Mouse (Mus musculus) urinary bladder, postnatal 4 days (tissue): ENCODE measurements at regions not wholly inside any gene's neighbourhood (a gene's known extent, or its start where the extent isn't known, plus 50 kb on each side); places are given as distances from the start of the nearest gene placed in this dataset.

ENCODE experiments used
- DNase-seq, 2 experiments: peaks; one replicate each; pipeline ENCODE4 v3.0.0; 2021 to 2022; ENCODE audit warnings: low spot score in 2 of 2

- DNase-seq, result peak; percentile 16 to 54
Measured at GRCm38 (mm10) chr12:79967491-79968255, 145.1 kb downstream of the Zfp36l1 start.

DNA sequence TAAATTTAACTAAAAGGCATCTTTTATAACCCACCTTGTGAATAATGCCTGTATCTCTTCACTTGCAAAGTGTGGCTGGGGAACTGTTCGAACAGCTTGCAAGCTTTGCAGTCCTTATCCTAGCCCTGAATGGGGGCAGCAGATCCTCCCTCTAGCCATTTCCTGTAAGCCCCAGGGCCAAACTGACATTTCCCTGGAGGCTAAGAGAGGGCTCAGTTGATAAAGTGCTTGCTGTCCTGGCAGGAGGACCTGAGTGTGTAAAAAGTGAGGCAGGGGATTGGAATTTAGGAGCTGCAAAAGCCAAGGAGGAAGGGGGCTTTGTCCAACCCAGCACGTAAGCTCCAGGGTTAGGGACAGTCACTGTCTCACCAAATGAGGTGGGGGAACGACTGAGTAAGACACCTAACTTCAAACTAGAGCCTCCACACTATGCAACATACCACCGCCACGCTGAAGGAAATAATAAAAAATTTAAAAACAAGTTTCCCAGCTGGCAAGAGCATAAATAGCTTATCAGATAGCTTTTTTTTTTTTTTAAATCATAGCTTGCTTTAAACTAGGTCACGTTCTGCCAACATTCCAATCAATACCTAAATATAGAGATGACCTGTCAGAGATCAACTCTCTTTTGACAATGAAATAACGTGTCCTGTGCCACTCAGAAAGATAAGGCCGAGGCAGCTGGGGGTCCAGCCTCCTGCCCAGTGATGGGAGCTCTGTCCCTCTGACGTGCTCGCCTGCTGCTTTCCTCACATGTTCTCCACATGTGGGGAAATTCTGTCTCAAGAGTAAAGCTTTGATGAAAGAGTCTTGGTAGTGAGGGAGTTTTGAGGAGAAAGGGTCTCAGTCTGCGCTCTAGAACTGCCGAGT lies 146.0 kb downstream of the Zfp36l1 start:
- peak in 1 of 2 experiments; percentile 57 for DNase-seq

DNA sequence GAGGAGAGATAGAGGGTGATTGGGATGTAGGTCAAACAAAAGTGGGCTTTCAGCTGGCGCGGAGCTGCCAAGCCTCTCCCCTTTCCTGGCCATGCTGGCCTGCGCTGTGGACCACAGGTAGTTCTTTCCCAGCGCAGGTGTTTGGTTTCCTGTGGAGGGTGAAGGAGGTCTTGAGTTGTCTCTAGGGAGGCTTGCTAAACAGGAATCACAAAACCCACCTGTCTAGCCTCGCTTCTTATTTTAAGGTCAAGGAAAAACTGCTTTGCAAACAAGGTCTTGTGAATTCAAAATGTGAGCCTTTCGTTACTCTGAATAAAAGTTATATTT lies 146.6 kb downstream of the Zfp36l1 start:
- no peak for DNase-seq

DNA sequence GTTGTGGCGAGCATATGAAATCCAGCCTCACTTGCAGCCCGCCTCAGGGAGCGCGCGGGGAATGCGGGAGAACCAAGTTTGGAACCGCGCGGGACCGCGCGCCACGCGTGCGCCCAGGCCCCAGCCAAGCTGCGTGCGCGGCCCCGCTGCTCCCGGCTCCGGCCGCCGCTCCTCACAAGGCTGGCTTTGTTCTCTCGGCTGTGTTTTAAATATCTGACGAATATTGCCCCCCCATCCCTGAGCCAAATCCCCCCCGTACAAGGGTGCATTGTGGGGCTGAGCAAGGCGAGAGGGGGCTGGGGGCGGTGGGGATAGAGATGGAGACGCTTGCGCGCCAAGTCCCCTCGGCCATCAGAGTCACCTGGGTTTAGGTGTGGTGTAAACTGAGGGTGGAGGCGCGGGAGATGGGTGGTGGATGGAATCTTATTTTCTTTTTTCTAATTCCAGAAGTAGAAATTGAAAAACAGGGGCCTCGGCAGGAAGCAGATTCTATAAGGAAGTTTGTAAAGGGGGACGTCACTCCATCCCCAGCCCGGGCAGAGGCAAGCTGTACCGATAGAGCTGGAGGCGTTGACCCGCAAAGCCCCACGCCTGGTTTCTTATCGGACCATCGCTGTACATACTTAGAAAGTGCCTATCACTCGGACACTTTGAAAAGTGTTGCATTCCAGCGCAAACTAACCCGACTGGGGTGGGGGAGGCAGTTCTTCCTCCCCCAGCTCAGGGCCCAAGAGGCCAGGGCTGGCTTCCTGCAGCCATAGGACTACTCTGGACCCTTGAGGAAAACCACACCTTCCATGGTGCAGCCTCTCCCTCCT lies 147.1 kb downstream of the Zfp36l1 start:
- DNase-seq, result peak in 1 of 2 experiments; percentile 58

DNA sequence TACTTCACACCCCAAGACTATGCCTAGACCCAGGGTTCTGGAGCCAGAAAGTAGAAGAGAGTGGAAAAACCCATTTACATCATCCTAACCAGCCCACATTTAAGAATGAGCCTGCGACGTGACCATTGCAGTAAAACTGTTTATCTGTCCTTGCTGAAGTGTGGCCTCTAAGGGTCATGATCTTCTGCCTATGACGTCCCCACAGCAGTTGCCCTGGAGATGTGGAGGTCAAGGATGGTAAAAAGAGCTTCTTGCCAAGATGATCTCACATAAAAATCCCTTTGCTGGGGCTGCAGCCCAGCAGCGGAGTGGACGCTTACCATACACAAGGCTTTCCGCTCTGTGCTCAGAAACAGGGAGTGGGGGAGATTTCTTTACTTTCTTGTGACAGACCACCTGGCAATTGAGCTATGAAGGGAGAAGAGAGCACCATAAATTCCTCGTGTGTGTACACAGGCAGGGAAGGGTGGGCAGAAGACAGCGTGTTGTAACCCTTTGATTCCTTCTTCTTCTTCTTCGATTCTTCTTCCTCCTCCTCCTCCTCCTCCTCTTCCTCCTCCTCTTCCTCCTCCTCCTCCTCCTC lies 149.3 kb downstream of the Zfp36l1 start:
- DNase-seq, result no peak

- DNase-seq, result no peak
Measured at GRCm38 (mm10) chr12:79962649-79963236, 150.1 kb downstream of the Zfp36l1 start.

- DNase-seq, result no peak
Measured at GRCm38 (mm10) chr12:79961881-79962280, 150.9 kb downstream of the Zfp36l1 start.

DNA sequence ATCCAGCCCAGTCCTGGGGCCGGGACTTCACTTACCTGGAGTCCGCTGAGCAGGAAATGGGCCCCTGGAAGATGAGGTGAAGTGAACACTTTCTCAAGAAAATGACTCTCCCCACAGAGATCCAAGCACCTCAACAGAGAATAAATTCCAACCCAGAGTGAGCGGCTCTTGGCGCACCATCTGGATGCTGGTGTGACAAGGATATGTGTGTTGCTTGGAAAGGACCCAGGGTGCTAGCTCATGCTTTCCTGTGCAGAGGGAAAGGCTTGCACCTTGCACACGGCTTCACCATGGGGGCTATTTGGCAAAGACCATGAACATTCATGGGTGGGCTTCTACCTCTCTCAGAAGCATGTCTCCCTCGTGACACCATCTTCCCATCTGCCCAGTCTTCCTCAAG lies 151.7 kb downstream of the Zfp36l1 start:
- DNase-seq, result no peak

- DNase-seq, result no peak
Measured at GRCm38 (mm10) chr12:79960446-79960845, 152.4 kb downstream of the Zfp36l1 start.

- no peak for DNase-seq
Measured at GRCm38 (mm10) chr12:79959540-79960305, 153.1 kb downstream of the Zfp36l1 start.

DNA sequence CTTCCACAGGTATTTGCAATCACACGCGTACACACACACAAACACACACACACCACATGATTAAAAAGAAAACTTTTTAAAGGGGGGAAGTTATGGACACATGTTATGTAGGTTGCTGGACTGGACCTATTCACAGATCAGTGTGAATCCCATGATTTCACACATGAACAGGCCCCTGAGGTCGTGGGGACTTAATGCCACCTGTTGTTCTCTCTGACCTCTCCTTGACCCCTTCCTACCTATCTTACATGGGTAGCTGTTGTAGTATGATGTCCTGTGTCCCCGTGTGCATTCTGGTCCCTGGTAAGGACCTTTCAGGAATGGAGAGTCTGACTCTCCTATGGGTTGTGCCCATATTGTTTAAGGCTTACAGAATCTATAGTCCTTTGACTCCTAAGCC lies 155.6 kb downstream of the Zfp36l1 start:
- DNase-seq, result no peak

GRCm38 (mm10) chr12:79956351-79956750 lies 156.5 kb downstream of the Zfp36l1 start:
- no peak for DNase-seq

DNA sequence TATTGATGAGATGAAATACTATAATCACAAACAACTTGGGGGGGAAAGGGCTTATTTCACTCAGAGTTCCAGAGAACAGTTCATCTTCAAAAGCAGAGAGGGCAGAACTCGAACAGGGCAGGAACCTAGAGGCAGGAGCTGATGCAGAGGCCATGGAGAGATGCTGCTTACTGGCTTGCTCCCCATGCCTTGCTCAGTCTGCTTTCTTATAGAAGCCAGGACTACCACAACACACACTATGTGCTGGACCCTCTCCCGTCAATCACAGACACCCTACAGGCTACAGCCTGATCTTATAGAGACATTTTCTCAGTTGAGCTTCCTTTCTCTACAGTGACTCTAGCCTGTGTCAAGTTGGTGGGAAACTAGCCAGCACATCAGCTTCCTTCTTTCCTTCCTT lies 157.3 kb downstream of the Zfp36l1 start:
- no peak for DNase-seq

GRCm38 (mm10) chr12:79950579-79951112 lies 162.2 kb downstream of the Zfp36l1 start:
- DNase-seq, result no peak

GRCm38 (mm10) chr12:79949101-79949824 lies 163.6 kb downstream of the Zfp36l1 start:
- DNase-seq, result peak; percentile 85 to 90

- no peak for DNase-seq
Measured at GRCm38 (mm10) chr12:79947574-79947973, 165.2 kb downstream of the Zfp36l1 start.

DNA sequence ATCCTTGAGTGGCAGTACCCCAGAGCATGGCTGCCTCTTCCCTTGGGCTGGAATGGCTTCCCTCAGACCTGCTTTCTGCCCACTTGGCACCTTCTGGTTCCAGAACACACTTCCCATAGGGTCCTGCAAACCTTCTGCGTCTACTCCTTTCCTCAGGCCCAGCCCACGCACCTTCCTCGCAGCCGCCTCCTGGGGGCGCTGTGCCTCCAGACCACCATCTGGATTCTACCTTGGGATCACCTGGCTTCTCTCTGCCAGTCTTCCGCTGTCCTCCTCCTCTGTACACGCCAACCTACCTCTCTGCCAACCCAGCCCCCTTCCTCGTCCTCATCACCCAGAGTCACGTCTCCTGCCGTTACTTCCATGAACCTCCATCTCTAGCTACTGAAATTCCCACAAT lies 166.0 kb downstream of the Zfp36l1 start:
- DNase-seq, result no peak

- DNase-seq, result no peak
Measured at GRCm38 (mm10) chr12:79945899-79946298, 166.9 kb downstream of the Zfp36l1 start.

DNA sequence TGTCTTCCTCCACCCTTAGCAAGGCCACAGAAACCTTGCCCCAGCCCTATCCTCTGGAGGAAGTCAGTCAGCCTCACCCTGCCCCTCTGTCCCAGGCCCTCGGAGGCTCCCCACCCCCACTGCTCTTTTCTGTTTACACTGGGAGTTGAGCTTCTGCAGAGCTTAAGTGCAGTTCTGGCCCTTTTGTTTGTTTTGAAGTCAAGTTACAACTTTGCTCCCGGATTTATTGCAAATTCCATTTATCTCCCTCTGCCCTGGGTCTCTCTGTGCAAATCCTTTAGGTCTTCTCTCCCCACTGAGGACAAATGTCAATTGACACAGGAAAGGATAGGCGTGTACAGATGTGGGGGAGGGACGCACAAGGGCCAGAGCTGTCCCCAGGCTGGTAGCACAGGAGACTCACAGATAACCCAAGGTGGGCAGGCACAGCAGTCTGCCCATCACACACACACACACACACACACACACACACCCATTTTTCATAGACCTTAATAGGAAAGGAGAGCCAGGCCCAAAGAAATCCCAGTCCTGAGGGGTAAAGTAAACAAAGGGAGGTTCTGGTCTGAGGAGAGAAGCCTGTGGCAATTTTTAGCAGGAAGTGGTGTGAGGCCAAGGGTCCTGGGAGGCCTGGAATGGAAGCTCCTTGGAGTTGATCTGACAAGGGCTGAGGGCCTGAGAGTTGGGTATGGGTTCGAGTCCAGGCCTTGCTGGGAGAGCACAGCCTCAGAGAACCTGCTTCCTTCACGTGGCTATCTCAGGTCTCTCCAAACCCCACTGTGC lies 167.9 kb downstream of the Zfp36l1 start:
- peak; percentile 70 to 79 for DNase-seq
